Mouse (Mus musculus): ENCODE measurements at regions not wholly inside any gene's neighbourhood (a gene's known extent, or its start where the extent isn't known, plus 50 kb on each side); places are given as distances from the start of the nearest gene placed in this dataset.
A peak's percentile ranks its signal among the peaks of the same experiment; 100 is the strongest.

DNA sequence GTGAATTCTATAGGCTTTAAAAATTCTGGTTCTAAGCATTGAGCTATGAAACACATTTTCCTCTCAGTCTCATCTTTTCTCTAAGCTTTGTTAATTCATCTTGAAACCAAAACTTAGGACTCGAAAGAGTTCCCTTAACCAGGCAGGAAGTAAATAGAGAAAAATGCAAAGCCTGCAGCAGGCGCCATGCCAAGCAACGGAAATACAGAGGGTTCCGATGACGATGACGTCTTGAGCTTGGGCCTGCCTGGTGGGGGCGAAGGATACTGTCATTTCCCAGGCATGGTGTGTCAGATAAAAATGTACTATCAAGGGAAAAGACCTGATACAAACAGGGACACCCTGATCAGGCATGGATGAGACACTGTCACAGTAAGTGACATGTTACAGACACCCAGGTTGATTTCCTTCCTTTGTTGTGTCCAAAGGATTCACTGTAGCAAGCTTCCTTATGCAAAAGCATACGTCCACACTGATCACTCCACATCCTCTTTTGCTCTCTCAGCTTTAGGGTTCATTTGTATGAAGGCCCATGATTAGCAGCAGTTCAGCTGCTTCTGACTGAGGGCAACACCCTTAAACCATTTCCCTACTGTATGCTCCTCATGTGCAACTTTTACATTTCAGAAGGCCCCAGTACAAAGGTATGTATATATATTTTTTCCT is 135.0 kb downstream of the Cemip2 start:
- Histone ChIP-seq H3K27me3 (ENCODE audit: control insufficient read depth, insufficient read depth, low read length) (no peaks in the 10 kb centered on the region), H3K4me2 (ENCODE audit: low read length) (no peak overlapping the region), H3K4me1 (ENCODE audit: control insufficient read depth in 2 of 2, insufficient read depth in 2 of 2, low read length in 2 of 2) (peaks cover 2 to 3% of the 10 kb centered on the region in 2 experiments; a peak in 1 of 4 replicates), H3K9ac (ENCODE audit: low read length) (no peak overlapping the region), H3K27ac (replicated peaks in 1 of 2; ENCODE audit: control insufficient read depth in 1 of 2, insufficient read depth in 1 of 2, low read depth in 2 of 2, low read length in 2 of 2) (peak overlapping the region; percentile 78 to 81), H3K4me3 (ENCODE audit: control insufficient read depth in 1 of 2, insufficient read depth in 1 of 2, low read depth in 1 of 2, low read length in 2 of 2) (no peak overlapping the region), H3K36me3 (ENCODE audit: control insufficient read depth, insufficient read depth, low read length) (no peaks in the 10 kb centered on the region), H3K9me3 (ENCODE audit: control insufficient read depth, low read length) (no peaks in the 10 kb centered on the region)
- ATAC-seq (ENCODE audit: insufficient number of reproducible peaks, insufficient read depth, low FRiP score, low read depth), result peak; percentile 65; the same call in 1 of the 2 replicates
- whole genome bisulfite sequencing, result 46% methylated on average over 8 of the region's 8 CpGs

DNA sequence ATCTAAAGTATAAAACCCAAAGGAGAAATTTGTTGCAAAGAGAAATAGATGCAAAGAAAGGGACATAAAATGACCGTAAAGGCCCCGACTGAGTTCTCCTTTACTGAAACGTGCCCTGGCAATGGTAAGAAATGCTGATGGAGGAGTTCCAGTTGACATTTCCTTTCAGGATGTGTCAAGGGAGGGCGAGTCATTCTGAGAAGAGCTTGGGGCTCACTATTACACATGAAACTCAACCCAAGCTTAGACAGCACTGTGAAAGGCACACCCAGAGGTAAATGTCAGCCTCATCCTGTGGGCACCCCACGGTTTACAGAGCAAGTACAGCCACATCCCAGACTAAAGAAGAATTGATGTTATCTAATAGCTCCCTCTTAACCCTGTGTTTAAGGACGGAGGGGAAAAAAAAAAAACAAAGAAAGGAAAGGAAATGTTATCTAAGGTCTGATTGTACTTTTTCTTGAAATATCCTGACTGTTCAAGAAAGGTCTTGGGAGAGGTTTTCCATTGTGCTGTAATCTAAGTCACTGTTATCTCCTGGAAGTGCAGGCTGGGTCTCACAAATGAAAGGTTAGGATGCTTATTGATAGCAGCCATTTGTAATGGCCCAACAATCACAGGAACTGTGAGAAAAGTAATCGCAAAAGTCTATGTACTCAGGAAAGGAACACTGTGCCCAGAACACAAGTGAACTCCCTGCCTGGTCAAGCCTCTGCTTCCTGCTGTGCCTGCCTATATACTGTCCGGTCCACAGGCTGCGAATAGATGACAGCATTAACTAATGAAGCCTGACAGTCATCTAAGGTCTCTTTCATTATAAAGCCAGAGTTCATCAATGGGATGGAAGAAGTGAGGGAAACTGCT is 135.8 kb downstream of the Cemip2 start:
- 48% methylated on average over 9 of the region's 9 CpGs for WGBS
- peak; percentile 78 for ATAC-seq (ENCODE audit: insufficient number of reproducible peaks, insufficient read depth, low FRiP score, low read depth)
- H3K27ac ChIP-seq (replicated peaks in 1 of 2; ENCODE audit: control insufficient read depth in 1 of 2, insufficient read depth in 1 of 2, low read depth in 2 of 2, low read length in 2 of 2), result peak overlapping the region; percentile 62 to 81

DNA sequence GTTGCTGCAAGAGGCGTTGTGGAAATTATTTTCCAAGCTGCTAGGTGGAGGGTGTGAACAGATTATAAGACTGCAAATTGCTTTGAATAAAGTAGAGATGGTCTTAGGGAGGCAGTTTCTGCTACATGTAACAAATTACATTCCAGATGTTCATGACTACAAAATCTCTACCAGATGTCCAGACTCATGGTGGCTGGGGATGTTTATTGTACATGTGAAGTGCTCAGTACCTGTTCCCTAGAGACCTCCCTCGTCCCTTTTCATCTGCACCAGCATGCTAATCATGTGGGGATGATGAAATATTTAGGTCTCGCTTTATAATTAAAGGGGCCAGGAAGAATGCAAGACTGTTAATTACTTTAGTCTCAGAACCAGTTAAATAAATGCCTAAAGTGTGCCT is 136.5 kb downstream of the Cemip2 start:
- no peaks in the 10 kb centered on the region for H3K9me3 ChIP-seq (ENCODE audit: control insufficient read depth, low read length)
- H3K4me1 ChIP-seq (ENCODE audit: control insufficient read depth in 2 of 2, insufficient read depth in 2 of 2, low read length in 2 of 2), result peaks cover 3% of the 10 kb centered on the region in 2 experiments; a peak in 1 of 4 replicates
- 56% methylated on average over 3 of the region's 3 CpGs for WGBS
- peak overlapping the region; percentile 60 to 81 for H3K27ac ChIP-seq (replicated peaks in 1 of 2; ENCODE audit: control insufficient read depth in 1 of 2, insufficient read depth in 1 of 2, low read depth in 2 of 2, low read length in 2 of 2)
- no peaks in the 10 kb centered on the region for H3K27me3 ChIP-seq (ENCODE audit: control insufficient read depth, insufficient read depth, low read length)
- H3K4me3 ChIP-seq (ENCODE audit: control insufficient read depth in 1 of 2, insufficient read depth in 1 of 2, low read depth in 1 of 2, low read length in 2 of 2), result no peak overlapping the region
- H3K4me2 ChIP-seq (ENCODE audit: low read length), result no peak overlapping the region
- H3K36me3 ChIP-seq (ENCODE audit: control insufficient read depth, insufficient read depth, low read length), result no peaks in the 10 kb centered on the region
- ATAC-seq (ENCODE audit: insufficient number of reproducible peaks, insufficient read depth, low FRiP score, low read depth), result no peak
- no peak overlapping the region for H3K9ac ChIP-seq (ENCODE audit: low read length)

More for the DNA sequence above, 135.8 kb downstream of the Cemip2 start:
- Histone ChIP-seq H3K4me2 (ENCODE audit: low read length) (no peak overlapping the region), H3K9me3 (ENCODE audit: control insufficient read depth, low read length) (no peaks in the 10 kb centered on the region), H3K4me1 (ENCODE audit: control insufficient read depth in 2 of 2, insufficient read depth in 2 of 2, low read length in 2 of 2) (peaks cover 2 to 3% of the 10 kb centered on the region in 2 experiments; a peak in 1 of 4 replicates), H3K36me3 (ENCODE audit: control insufficient read depth, insufficient read depth, low read length) (no peaks in the 10 kb centered on the region), H3K4me3 (ENCODE audit: control insufficient read depth in 1 of 2, insufficient read depth in 1 of 2, low read depth in 1 of 2, low read length in 2 of 2) (no peak overlapping the region), H3K27me3 (ENCODE audit: control insufficient read depth, insufficient read depth, low read length) (no peaks in the 10 kb centered on the region), H3K9ac (ENCODE audit: low read length) (no peak overlapping the region)

DNA sequence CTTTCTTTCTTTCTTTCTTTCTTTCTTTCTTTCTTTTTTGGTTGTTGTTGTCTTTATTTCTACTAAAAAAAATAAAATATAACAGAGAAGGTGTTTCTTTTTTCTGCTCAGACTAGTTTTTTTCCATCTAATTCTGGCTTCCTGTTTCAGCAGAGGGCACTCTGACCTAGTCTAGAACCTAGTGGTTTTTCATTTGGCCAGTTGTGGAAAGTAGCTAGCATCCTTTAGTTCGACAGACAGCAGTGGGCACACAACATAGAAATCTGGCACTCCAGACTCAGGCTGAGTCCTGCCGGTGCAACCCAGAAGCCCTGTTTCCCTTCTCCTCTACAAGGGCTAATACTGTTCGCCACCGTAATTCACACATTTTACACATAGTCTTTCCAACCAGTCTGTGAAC is 140.0 kb downstream of the Cemip2 start:
- Histone ChIP-seq H3K9me3 (ENCODE audit: control insufficient read depth, low read length) (no peaks in the 10 kb centered on the region), H3K27ac (replicated peaks in 1 of 2; ENCODE audit: control insufficient read depth in 1 of 2, insufficient read depth in 1 of 2, low read depth in 2 of 2, low read length in 2 of 2) (peak overlapping the region in 1 of 2 experiments; percentile 52; a peak in 2 of 4 replicates), H3K4me2 (ENCODE audit: low read length) (no peak overlapping the region), H3K36me3 (ENCODE audit: control insufficient read depth, insufficient read depth, low read length) (no peaks in the 10 kb centered on the region), H3K27me3 (ENCODE audit: control insufficient read depth, insufficient read depth, low read length) (no peaks in the 10 kb centered on the region), H3K4me3 (ENCODE audit: control insufficient read depth in 1 of 2, insufficient read depth in 1 of 2, low read depth in 1 of 2, low read length in 2 of 2) (no peak overlapping the region), H3K9ac (ENCODE audit: low read length) (no peak overlapping the region), H3K4me1 (ENCODE audit: control insufficient read depth in 2 of 2, insufficient read depth in 2 of 2, low read length in 2 of 2) (peaks cover 2 to 3% of the 10 kb centered on the region in 2 experiments; a peak in 1 of 4 replicates)
- no peak for ATAC-seq (ENCODE audit: insufficient number of reproducible peaks, insufficient read depth, low FRiP score, low read depth)
- 77% methylated on average over 4 of the region's 4 CpGs for WGBS

DNA sequence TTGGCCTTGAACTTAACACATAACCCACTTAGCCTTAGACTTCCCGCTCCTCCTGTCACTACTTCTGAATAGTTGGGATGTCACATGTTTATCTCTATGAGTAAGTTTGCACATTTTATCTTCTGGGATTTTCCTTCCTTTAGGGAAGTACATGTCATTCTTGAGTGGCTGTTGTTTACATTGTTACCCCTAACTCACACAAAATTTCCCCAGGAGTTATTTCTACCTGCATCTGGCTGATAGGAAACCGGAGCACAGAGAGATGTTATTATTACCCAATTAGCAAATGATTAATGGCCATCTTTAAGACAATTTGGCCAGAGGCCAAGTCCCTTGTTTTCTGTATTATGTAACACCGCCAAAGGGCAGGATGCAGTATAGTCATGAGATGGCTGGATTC is 140.9 kb downstream of the Cemip2 start:
- no peak for ATAC-seq (ENCODE audit: insufficient number of reproducible peaks, insufficient read depth, low FRiP score, low read depth)
- 55% methylated on average over 3 of the region's 3 CpGs for WGBS

DNA sequence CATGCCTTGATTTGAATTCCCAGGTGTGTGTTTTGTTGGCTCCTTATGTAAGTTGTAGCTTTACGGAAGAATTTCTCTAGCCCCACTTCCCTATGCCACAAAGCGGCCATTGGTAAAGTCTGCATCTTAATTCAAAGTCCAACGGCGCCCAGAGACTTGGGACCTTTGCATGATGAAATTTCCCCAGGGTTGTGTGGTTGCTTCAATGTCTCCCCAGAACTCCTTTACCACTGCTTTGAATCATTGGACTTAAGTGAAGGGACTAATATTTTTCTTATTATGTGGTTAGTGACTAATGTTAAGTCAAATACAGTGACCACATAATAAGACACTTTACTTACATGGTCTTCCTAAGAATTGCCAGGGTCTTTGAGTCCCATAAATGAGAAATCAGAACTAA is 162.0 kb downstream of the Cemip2 start:
- 93% methylated on average over 4 of the region's 4 CpGs for WGBS

More for the DNA sequence above, 140.9 kb downstream of the Cemip2 start:
- H3K4me1 ChIP-seq (ENCODE audit: control insufficient read depth in 2 of 2, insufficient read depth in 2 of 2, low read length in 2 of 2), result peaks cover 2 to 3% of the 10 kb centered on the region in 2 experiments; a peak in 1 of 4 replicates
- H3K27ac ChIP-seq (replicated peaks in 1 of 2; ENCODE audit: control insufficient read depth in 1 of 2, insufficient read depth in 1 of 2, low read depth in 2 of 2, low read length in 2 of 2), result 0 out of 4 replicates have a peak overlapping the region, but pooled peaks of 1 of the 2 experiments have one; percentile 52
- no peaks in the 10 kb centered on the region for H3K36me3 ChIP-seq (ENCODE audit: control insufficient read depth, insufficient read depth, low read length)
- H3K27me3 ChIP-seq (ENCODE audit: control insufficient read depth, insufficient read depth, low read length), result no peaks in the 10 kb centered on the region
- no peaks in the 10 kb centered on the region for H3K9me3 ChIP-seq (ENCODE audit: control insufficient read depth, low read length)
- no peak overlapping the region for H3K4me3 ChIP-seq (ENCODE audit: control insufficient read depth in 1 of 2, insufficient read depth in 1 of 2, low read depth in 1 of 2, low read length in 2 of 2)
- no peak overlapping the region for H3K9ac ChIP-seq (ENCODE audit: low read length)
- H3K4me2 ChIP-seq (ENCODE audit: low read length), result no peak overlapping the region

DNA sequence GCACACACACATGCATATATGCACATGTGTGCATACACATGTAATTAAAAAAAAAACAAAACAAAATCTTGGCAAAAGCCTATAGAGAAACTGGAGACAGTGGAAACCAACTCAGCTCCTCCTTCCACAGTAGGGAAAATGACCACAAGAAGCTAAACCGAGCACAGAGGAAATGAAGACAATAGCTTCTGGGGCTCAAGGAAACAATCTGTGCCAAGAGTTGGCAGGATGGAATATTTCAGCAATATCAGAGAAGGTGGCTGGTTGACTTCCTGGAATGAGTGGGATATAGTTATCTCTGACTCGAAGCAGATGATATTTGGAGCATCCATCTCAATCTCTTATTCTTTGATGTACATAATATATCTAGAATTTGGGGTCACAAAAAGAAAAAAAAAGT is 163.6 kb downstream of the Cemip2 start:
- H3K27ac ChIP-seq (replicated peaks in 1 of 2; ENCODE audit: control insufficient read depth in 1 of 2, insufficient read depth in 1 of 2, low read depth in 2 of 2, low read length in 2 of 2), result peak overlapping the region; percentile 78 to 85
- 46% methylated on average over 2 of the region's 2 CpGs for WGBS
- peaks cover 0 to 2% of the 10 kb centered on the region in 2 experiments; a peak in 1 of 4 replicates for H3K4me1 ChIP-seq (ENCODE audit: control insufficient read depth in 2 of 2, insufficient read depth in 2 of 2, low read length in 2 of 2)
- H3K9me3 ChIP-seq (ENCODE audit: control insufficient read depth, low read length), result no peaks in the 10 kb centered on the region
- no peak overlapping the region for H3K9ac ChIP-seq (ENCODE audit: low read length)
- no peaks in the 10 kb centered on the region for H3K36me3 ChIP-seq (ENCODE audit: control insufficient read depth, insufficient read depth, low read length)
- no peak overlapping the region for H3K4me2 ChIP-seq (ENCODE audit: low read length)
- no peak for ATAC-seq (ENCODE audit: insufficient number of reproducible peaks, insufficient read depth, low FRiP score, low read depth)
- no peak overlapping the region for H3K4me3 ChIP-seq (ENCODE audit: control insufficient read depth in 1 of 2, insufficient read depth in 1 of 2, low read depth in 1 of 2, low read length in 2 of 2)
- no peaks in the 10 kb centered on the region for H3K27me3 ChIP-seq (ENCODE audit: control insufficient read depth, insufficient read depth, low read length)

More for the DNA sequence above, 162.0 kb downstream of the Cemip2 start:
- Histone ChIP-seq H3K4me1 (ENCODE audit: control insufficient read depth in 2 of 2, insufficient read depth in 2 of 2, low read length in 2 of 2) (peaks cover 0 to 2% of the 10 kb centered on the region in 2 experiments; a peak in 1 of 4 replicates), H3K4me2 (ENCODE audit: low read length) (no peak overlapping the region), H3K9me3 (ENCODE audit: control insufficient read depth, low read length) (no peaks in the 10 kb centered on the region), H3K27me3 (ENCODE audit: control insufficient read depth, insufficient read depth, low read length) (no peaks in the 10 kb centered on the region), H3K9ac (ENCODE audit: low read length) (no peak overlapping the region), H3K36me3 (ENCODE audit: control insufficient read depth, insufficient read depth, low read length) (no peaks in the 10 kb centered on the region), H3K27ac (replicated peaks in 1 of 2; ENCODE audit: control insufficient read depth in 1 of 2, insufficient read depth in 1 of 2, low read depth in 2 of 2, low read length in 2 of 2) (no peak overlapping the region), H3K4me3 (ENCODE audit: control insufficient read depth in 1 of 2, insufficient read depth in 1 of 2, low read depth in 1 of 2, low read length in 2 of 2) (no peak overlapping the region)
- ATAC-seq (ENCODE audit: insufficient number of reproducible peaks, insufficient read depth, low FRiP score, low read depth), result no peak

Measured in heart, embryonic 14.5 days (tissue).